Mouse (Mus musculus): ENCODE data around the gene Fgd5. TPM values are rescaled to one million over a fixed set of nuclear protein-coding genes. Genes with fewer than 3 reads are reported as not detected.

Gene Fgd5
- polyA plus RNA-seq, 1 experiment from 2014 or later, result 12.9 TPM

DNA sequence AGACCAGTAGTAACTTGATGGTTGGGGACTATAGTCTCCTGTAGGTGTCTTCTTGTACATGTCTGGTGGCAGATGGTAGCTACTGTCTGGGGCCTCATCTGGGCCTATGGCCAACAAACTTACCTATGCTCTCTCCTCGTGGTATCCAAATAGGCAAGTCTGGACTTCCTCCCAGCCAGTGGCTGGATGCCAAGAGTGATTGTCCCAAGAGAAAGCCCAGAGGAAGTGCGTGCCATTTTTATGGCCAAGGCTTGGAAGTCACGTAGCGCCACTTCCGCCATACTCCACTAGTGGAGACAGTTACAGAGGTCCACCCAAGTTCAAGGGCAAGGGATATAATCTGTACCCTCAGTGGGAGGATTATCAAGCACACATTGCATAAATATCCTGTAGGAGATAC is 62.6 kb downstream of the Fgd5 start:
- no peak overlapping the region for H3K4me3 ChIP-seq
- H3K27ac ChIP-seq, result no peak overlapping the region
- peaks cover 24% of the 10 kb centered on the region for H3K4me1 ChIP-seq
- H3K9me3 ChIP-seq, result no peaks in the 10 kb centered on the region
- H3K36me3 ChIP-seq, result 0 out of 2 replicates have a peak, but pooled peaks cover 4% of the 10 kb centered on the region
- no peaks in the 10 kb centered on the region for H3K27me3 ChIP-seq (ENCODE audit: insufficient read depth, poor library complexity, severe bottlenecking)
- 86% methylated on average over 5 of the region's 5 CpGs for WGBS
- DNase-seq (ENCODE audit: low spot score), result no peak

DNA sequence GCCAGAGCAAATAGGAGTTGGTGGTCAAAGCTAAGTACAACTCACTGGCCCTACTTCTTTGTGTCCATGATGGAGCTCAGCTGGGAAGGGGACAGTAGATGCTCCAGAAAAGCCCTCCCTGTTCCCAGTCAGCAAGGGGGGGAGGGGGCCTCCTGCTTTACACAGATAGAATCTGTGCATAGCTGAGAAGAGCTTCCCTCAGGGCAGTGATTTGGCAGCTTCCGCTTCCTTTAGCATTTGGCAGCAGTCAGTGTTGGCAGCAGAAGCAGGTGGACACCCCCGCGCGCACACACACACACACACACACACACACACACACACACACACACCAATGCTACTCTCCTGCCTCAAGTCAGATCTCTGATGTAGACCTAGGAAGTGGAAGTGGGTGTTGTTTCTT is 63.4 kb downstream of the Fgd5 start:
- Histone ChIP-seq H3K36me3 (0 out of 2 replicates have a peak, but pooled peaks cover 4% of the 10 kb centered on the region), H3K4me3 (no peak overlapping the region), H3K27me3 (ENCODE audit: insufficient read depth, poor library complexity, severe bottlenecking) (no peaks in the 10 kb centered on the region), H3K4me1 (peaks cover 18% of the 10 kb centered on the region), H3K27ac (no peak overlapping the region), H3K9me3 (no peaks in the 10 kb centered on the region)
- DNase-seq (ENCODE audit: low spot score), result no peak
- 90% methylated on average over 4 of the region's 4 CpGs for WGBS

DNA sequence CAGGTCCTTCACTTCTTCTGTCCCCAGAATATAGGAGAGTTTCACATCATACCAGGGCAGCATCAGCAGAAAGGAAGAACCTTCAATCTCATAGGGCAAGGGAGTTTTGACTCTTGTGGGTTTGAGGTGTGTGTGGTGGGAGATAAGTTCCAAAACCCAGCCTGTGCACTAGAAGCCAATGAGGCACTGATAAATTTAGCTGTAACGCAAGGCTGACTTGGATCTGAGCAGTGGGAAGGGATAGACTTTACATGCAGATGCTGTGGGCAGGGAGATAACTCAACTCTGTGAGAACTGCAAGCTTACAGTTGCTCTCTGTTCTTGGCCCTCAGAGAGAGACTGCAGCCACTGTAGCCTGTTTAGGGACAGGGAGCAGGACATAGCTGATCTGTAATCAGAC is 64.2 kb downstream of the Fgd5 start:
- Histone ChIP-seq H3K9me3 (no peaks in the 10 kb centered on the region), H3K27ac (no peak overlapping the region), H3K4me1 (peaks cover 18% of the 10 kb centered on the region), H3K27me3 (ENCODE audit: insufficient read depth, poor library complexity, severe bottlenecking) (no peaks in the 10 kb centered on the region), H3K36me3 (0 out of 2 replicates have a peak, but pooled peaks cover 4% of the 10 kb centered on the region), H3K4me3 (no peak overlapping the region)
- no peak for DNase-seq (ENCODE audit: low spot score)
- 29% methylated on average over 1 of the region's 1 CpGs for WGBS

DNA sequence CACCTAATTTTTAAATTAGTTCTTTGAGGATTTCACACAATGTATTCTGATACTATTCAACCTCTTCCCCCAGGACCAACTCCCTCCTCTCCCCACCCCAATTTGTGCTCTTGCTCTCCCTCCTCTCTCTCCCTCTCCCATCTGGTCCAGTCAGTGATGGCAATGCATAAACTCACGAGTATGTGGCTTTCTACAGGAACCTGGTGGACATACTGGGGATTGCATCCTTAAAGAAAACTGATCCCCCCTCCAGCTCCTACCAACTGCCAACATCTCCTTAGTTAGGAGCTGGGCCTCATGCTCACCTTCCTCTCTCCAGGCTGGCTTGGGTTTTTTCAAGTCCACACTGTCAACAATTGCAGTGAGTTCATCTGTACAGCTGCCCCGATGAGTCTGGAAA is 79.1 kb downstream of the Fgd5 start:
- H3K4me1 ChIP-seq, result peaks cover 14% of the 10 kb centered on the region; the same call in 1 of the 2 replicates
- no peak overlapping the region for H3K4me3 ChIP-seq
- DNase-seq (ENCODE audit: low spot score), result no peak
- no peaks in the 10 kb centered on the region for H3K27me3 ChIP-seq (ENCODE audit: insufficient read depth, poor library complexity, severe bottlenecking)
- 53% methylated on average over 2 of the region's 2 CpGs for WGBS
- peaks cover 9% of the 10 kb centered on the region; the same call in 1 of the 2 replicates for H3K36me3 ChIP-seq
- no peaks in the 10 kb centered on the region for H3K9me3 ChIP-seq
- no peak overlapping the region for H3K27ac ChIP-seq

DNA sequence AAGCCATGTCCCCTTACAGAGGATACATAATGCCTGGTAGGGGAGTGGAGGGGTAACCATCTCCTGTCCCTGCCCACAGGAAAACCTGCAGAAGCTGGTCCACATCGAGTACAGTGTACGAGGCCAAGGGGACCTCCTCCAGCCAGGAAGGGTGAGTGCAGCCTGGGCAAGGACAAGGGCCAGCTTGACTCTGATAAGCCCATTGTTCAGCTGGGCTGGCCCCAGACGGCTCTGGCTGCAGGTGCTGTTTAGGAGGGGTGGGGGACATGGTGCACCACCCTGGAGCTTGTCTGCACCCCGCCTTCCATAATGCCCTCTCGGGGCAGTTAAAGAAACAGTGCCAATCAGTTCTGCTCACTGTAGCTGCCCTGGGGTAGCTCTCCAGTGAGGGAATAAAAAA is 83.0 kb downstream of the Fgd5 start:
- Histone ChIP-seq H3K4me3 (no peak overlapping the region), H3K4me1 (peaks cover 17% of the 10 kb centered on the region; the same call in 1 of the 2 replicates), H3K36me3 (0 out of 2 replicates have a peak, but pooled peaks cover 2% of the 10 kb centered on the region), H3K27ac (no peak overlapping the region), H3K27me3 (ENCODE audit: insufficient read depth, poor library complexity, severe bottlenecking) (no peaks in the 10 kb centered on the region), H3K9me3 (no peaks in the 10 kb centered on the region)
- no peak for DNase-seq (ENCODE audit: low spot score)
- 47% methylated on average over 5 of the region's 5 CpGs for WGBS

DNA sequence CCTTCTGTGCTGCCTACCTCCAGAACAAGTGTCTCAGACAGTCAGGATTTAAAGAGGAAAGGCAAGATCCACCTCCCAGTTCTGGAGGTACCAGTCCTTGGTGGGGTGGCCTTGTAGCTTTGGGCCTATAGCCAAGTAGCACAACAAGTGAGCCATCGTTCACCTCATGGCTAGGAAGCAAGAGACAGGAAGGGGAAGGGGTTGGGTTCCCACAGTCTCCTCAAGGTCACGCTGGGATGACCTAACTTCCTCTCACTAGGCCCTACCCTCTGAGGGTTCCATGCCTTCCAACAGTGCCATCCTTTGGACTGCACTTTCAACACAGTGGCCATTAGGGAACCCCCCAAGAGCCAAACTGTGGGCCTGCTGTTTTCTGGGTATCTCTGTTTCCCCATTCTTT is 84.8 kb downstream of the Fgd5 start:
- H3K9me3 ChIP-seq, result no peaks in the 10 kb centered on the region
- DNase-seq (ENCODE audit: low spot score), result no peak
- no peak overlapping the region for H3K27ac ChIP-seq
- peaks cover 20% of the 10 kb centered on the region for H3K4me1 ChIP-seq
- WGBS, result 72% methylated on average over 2 of the region's 2 CpGs
- H3K27me3 ChIP-seq (ENCODE audit: insufficient read depth, poor library complexity, severe bottlenecking), result peaks cover 11% of the 10 kb centered on the region; the same call in 1 of the 2 replicates
- H3K4me3 ChIP-seq, result no peak overlapping the region
- H3K36me3 ChIP-seq, result 0 out of 2 replicates have a peak, but pooled peaks cover 6% of the 10 kb centered on the region

DNA sequence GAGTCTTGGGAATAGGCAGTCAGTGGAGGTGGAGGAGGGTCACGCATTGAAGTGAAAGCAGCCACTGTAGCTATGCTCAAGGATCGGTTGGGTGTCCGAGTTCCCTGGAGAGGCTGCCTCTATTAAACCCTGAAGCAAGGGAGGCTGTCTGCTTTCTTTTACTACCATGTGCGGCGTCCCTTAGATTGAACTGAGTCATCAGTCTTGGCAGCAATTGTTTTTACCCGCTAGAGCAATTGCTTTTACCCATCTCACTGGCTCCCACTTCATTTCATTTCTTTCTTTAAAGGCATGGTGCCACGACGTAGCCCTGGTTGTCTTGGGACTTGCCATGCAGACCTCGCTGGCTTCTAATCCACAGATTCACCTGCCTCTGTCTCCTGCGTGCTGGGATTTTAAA is 85.4 kb downstream of the Fgd5 start:
- no peak for DNase-seq (ENCODE audit: low spot score)
- Histone ChIP-seq H3K36me3 (0 out of 2 replicates have a peak, but pooled peaks cover 8% of the 10 kb centered on the region), H3K9me3 (no peaks in the 10 kb centered on the region), H3K27me3 (ENCODE audit: insufficient read depth, poor library complexity, severe bottlenecking) (peaks cover 15% of the 10 kb centered on the region; the same call in 1 of the 2 replicates), H3K4me1 (peaks cover 20% of the 10 kb centered on the region), H3K4me3 (no peak overlapping the region), H3K27ac (no peak overlapping the region)
- WGBS, result 81% methylated on average over 10 of the region's 10 CpGs

DNA sequence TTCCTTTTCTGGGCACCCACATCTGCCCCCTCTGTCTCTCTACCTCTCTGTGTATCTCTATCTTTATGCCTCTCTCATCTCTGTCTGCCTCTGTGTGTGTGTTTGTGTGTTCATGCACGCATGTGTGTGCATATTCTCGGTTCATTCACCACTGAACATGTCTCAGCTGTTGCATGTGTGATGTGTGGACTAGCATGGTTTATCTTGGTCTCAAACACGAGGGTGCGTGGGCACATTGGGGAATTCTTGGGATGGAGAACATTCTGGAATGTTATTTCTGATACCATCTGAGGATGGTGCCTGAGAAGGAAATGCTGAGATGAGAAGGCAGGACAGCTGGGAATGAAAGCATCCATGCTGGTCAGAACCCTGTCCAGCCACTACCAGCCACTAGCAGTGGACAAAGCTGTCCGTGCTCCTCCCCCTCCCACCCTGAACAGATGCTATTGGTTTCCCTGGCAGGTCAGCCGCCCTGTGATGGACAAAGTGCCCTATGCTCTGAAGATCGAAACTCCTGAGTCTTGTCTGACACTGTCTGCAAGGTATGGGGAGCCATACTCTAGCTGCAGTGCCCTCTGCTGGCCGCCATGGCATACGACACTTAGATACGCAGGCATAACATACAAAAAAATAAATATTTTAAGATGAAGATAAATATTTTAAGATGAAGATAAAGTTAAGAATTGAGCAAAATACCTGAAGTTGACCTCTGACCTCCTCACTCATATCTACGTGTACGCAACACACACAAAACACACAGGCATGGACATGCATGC is 87.2 kb downstream of the Fgd5 start:
- H3K4me1 ChIP-seq, result peaks cover 20% of the 10 kb centered on the region
- H3K27ac ChIP-seq, result no peak overlapping the region
- no peak overlapping the region for H3K4me3 ChIP-seq
- no peaks in the 10 kb centered on the region for H3K9me3 ChIP-seq
- H3K36me3 ChIP-seq, result 0 out of 2 replicates have a peak, but pooled peaks cover 10% of the 10 kb centered on the region
- DNase-seq (ENCODE audit: low spot score), result no peak
- WGBS, result 55% methylated on average over 12 of the region's 12 CpGs
- peaks cover 22% of the 10 kb centered on the region; the same call in 1 of the 2 replicates for H3K27me3 ChIP-seq (ENCODE audit: insufficient read depth, poor library complexity, severe bottlenecking)

DNA sequence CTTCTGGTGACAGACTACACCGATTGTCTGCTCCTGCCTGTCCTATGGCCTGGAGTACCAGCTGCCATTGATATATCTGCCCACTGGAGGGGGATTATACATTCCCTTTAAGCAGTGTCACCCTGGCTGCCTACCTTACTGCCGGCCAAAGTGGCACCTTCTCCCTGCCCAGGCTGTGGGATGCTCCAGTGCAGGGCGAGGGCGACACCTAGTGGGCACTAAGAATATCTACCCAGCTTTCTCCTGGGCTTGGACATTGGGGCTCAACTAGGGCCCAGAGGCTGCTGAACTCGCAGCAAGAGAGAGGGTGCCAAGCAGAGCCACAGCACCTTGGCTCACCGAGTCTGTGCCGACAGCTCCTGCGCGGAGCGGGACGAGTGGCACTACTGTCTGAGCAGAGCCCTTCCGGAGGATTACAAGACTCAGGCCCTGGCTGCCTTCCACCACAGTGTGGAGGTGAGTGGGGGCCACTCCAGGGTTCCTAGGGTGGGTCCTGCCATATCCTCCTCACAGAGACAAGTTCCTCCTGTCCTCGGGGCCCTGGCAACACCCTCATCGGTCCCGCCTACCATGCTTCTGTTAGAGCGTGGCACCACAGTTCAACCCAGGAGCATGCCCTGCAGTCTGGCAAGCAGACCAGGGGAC is 88.6 kb downstream of the Fgd5 start:
- WGBS, result 32% methylated on average over 16 of the region's 16 CpGs
- Histone ChIP-seq H3K27ac (no peak overlapping the region), H3K4me1 (peaks cover 18% of the 10 kb centered on the region), H3K4me3 (no peak overlapping the region), H3K9me3 (no peaks in the 10 kb centered on the region), H3K27me3 (ENCODE audit: insufficient read depth, poor library complexity, severe bottlenecking) (peaks cover 24% of the 10 kb centered on the region; the same call in 1 of the 2 replicates), H3K36me3 (0 out of 2 replicates have a peak, but pooled peaks cover 9% of the 10 kb centered on the region)
- DNase-seq (ENCODE audit: low spot score), result peak; percentile 82

DNA sequence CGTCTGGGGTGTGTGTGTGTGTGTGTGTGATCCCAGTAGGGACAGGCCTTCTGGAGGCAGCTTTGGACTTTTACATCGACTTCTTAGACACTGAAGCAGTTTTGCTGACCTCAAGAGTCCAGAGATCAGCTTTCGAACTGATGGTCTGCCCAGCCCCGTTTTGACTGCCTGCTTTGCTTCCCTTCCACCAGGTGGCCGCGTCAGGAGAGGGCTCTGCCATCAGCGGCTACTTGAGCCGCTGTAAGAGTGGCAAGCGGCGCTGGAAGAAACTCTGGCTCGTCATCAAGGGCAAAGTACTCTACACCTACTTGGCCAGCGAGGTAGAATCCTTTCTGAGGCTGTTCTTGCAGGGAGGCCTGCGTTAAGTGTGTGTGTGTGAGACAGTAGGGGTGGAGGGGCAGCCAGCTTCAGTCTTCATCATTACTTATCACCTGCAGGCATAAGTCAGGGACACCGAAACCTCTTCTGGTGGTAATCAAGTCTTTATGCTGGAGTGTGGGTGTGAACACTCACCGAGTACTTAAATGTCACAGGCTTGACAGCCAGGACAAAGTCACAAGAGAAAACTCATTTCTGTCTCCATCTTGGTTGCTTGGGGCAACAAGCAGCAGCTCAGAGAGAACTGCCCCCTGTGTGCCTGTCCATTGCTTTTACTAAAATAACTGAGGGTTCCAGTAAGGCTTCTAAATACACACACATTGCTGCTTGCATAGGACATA is 92.6 kb downstream of the Fgd5 start:
- H3K36me3 ChIP-seq, result 0 out of 2 replicates have a peak, but pooled peaks cover 9% of the 10 kb centered on the region
- H3K27me3 ChIP-seq (ENCODE audit: insufficient read depth, poor library complexity, severe bottlenecking), result peaks cover 25% of the 10 kb centered on the region; the same call in 1 of the 2 replicates
- H3K4me3 ChIP-seq, result no peak overlapping the region
- H3K4me1 ChIP-seq, result peaks cover 10% of the 10 kb centered on the region
- WGBS, result 43% methylated on average over 15 of the region's 15 CpGs
- H3K9me3 ChIP-seq, result no peaks in the 10 kb centered on the region
- no peak for DNase-seq (ENCODE audit: low spot score)
- no peak overlapping the region for H3K27ac ChIP-seq

DNA sequence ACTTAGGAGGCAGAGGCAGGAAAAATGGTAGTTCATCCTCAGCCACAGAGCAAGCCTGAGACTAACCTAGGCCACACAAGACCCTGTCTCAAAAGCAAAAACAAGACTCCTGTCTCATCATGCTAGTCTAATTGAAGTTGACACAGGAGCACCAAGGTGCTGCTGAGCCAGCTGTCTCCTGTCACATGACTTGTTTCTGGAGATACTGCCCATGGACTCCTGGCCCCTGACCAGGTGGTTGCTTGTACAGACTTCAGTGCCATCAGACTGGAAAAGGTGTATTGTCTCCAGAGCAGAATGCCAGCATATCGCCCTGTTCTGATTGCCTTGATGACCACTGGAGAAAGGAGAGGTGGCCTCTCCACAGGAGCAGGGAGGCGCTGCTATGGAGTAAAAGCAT is 102.1 kb downstream of the Fgd5 start:
- H3K9me3 ChIP-seq, result no peaks in the 10 kb centered on the region
- DNase-seq (ENCODE audit: low spot score), result no peak
- no peak overlapping the region for H3K27ac ChIP-seq
- WGBS, result 76% methylated on average over 2 of the region's 2 CpGs
- H3K4me1 ChIP-seq, result no peaks in the 10 kb centered on the region
- H3K4me3 ChIP-seq, result no peak overlapping the region
- no peaks in the 10 kb centered on the region for H3K27me3 ChIP-seq (ENCODE audit: insufficient read depth, poor library complexity, severe bottlenecking)
- H3K36me3 ChIP-seq, result no peaks in the 10 kb centered on the region

DNA sequence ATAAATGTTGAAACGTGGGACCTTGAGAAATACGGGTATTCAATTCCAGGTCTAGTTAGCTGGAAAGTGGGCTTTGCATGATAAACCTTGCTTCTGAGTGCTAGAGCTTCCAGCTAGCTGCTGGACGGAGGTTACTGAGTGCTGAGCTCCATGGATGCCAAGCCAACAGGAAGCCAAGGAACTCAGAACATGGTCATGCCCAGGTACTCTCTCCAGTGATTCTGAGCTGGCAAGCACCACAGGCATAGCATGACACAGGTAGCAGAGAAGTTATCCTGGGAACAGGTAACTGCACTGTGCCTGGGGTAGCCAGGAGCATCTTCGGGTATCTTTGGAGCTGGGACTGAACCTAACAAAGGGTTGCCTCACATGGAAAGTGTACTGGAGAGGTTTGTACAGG is 104.1 kb downstream of the Fgd5 start:
- Histone ChIP-seq H3K9me3 (no peaks in the 10 kb centered on the region), H3K4me1 (no peaks in the 10 kb centered on the region), H3K36me3 (no peaks in the 10 kb centered on the region), H3K27ac (no peak overlapping the region), H3K27me3 (ENCODE audit: insufficient read depth, poor library complexity, severe bottlenecking) (no peaks in the 10 kb centered on the region), H3K4me3 (no peak overlapping the region)
- peak; percentile 69 for DNase-seq (ENCODE audit: low spot score)
- 74% methylated on average over 4 of the region's 4 CpGs for WGBS

Data from heart, embryonic 10.5 days (tissue).